Mouse (Mus musculus) left cerebral cortex, adult 11 months (tissue): ENCODE results near the gene Gprc5c.

Source experiments
- DNase-seq: peaks from one replicate; pipeline ENCODE4 v3.0.0; 2022; ENCODE audit warnings: low spot score

The Gprc5c gene

GRCm38 (mm10) chr11:114843818-114844463 lies 7.0 kb upstream of the Gprc5c start:
- no peak for DNase-seq

- DNase-seq = no peak
Observed at GRCm38 (mm10) chr11:114844464-114845220, 6.3 kb upstream of the Gprc5c start.

- DNase-seq = no peak
Observed at GRCm38 (mm10) chr11:114846336-114846735, 4.6 kb upstream of the Gprc5c start.

GRCm38 (mm10) chr11:114847008-114847407 lies 3.9 kb upstream of the Gprc5c start:
- no peak for DNase-seq

GRCm38 (mm10) chr11:114849572-114849971 lies 1.4 kb upstream of the Gprc5c start:
- DNase-seq = no peak

- no peak for DNase-seq
Observed at GRCm38 (mm10) chr11:114850066-114850451, 893 bp upstream of the Gprc5c start.

- DNase-seq = no peak
Observed at GRCm38 (mm10) chr11:114851269-114851607, 286 bp downstream of the Gprc5c start.

GRCm38 (mm10) chr11:114851608-114852310 lies 807 bp downstream of the Gprc5c start:
- no peak for DNase-seq

GRCm38 (mm10) chr11:114852311-114853173 lies 1.6 kb downstream of the Gprc5c start:
- DNase-seq = no peak

- DNase-seq = no peak
Observed at GRCm38 (mm10) chr11:114853174-114853838, 2.4 kb downstream of the Gprc5c start.

GRCm38 (mm10) chr11:114854581-114854980 lies 3.6 kb downstream of the Gprc5c start:
- DNase-seq = no peak

- no peak for DNase-seq
Observed at GRCm38 (mm10) chr11:114856125-114856524, 5.2 kb downstream of the Gprc5c start.

GRCm38 (mm10) chr11:114858641-114859040 lies 7.7 kb downstream of the Gprc5c start:
- DNase-seq = no peak

GRCm38 (mm10) chr11:114861057-114861456 lies 10.1 kb downstream of the Gprc5c start:
- no peak for DNase-seq

- DNase-seq = no peak
Observed at GRCm38 (mm10) chr11:114862687-114863086, 11.7 kb downstream of the Gprc5c start.

- no peak for DNase-seq
Observed at GRCm38 (mm10) chr11:114863918-114864420, 13.0 kb downstream of the Gprc5c start.

- DNase-seq = no peak
Observed at GRCm38 (mm10) chr11:114865999-114866398, 15.0 kb downstream of the Gprc5c start.

GRCm38 (mm10) chr11:114866486-114867360 lies 15.8 kb downstream of the Gprc5c start:
- no peak for DNase-seq

GRCm38 (mm10) chr11:114867361-114868235 lies 16.6 kb downstream of the Gprc5c start:
- DNase-seq = no peak
